Mouse (Mus musculus) neural tube, embryonic 15.5 days (tissue): ENCODE results near the gene Klhl30. TPM values are rescaled to one million over a fixed set of nuclear protein-coding genes. Genes with fewer than 3 reads are reported as not detected.
A peak's percentile ranks its signal among the peaks of the same experiment; 100 is the strongest.

Source experiments
- ATAC-seq: fragments of 200-750 bp; cut with Nextera tagmentation; 2 replicates; pipeline ENCODE4 v1.8.0; 2017; ENCODE audit warnings: mild to moderate bottlenecking, moderate TSS enrichment, moderate library complexity; ENCODE audit not compliant: low FRiP score
- H3K27ac ChIP-seq: fragments of 300-500 bp; sonication (generic); replicated peaks from 2 replicates; pipeline ENCODE4 v1.5.1; 2015; ENCODE audit warnings: mild to moderate bottlenecking, inconsistent platforms
- H3K27me3 ChIP-seq: fragments of 300-500 bp; sonication (generic); replicated peaks from 2 replicates; pipeline ENCODE4 v1.6.1; 2015; ENCODE audit warnings: inconsistent platforms
- H3K36me3 ChIP-seq: fragments of 300-500 bp; sonication (generic); 2 replicates; pipeline ENCODE4 v1.6.1; 2015; ENCODE audit warnings: inconsistent platforms
- H3K4me1 ChIP-seq: fragments of 300-500 bp; sonication (generic); 2 replicates; pipeline ENCODE4 v1.6.1; 2015; ENCODE audit warnings: inconsistent platforms
- H3K4me2 ChIP-seq: fragments of 300-500 bp; sonication (generic); 2 replicates; pipeline ENCODE4 v1.6.1; 2015; ENCODE audit warnings: inconsistent platforms, mild to moderate bottlenecking, moderate library complexity
- H3K4me3 ChIP-seq: fragments of 300-500 bp; sonication (generic); replicated peaks from 2 replicates; pipeline ENCODE4 v1.5.1; 2015; ENCODE audit warnings: mild to moderate bottlenecking, inconsistent platforms
- H3K9ac ChIP-seq: fragments of 300-500 bp; sonication (generic); replicated peaks from 2 replicates; pipeline ENCODE4 v1.6.1; 2015; ENCODE audit warnings: mild to moderate bottlenecking, inconsistent platforms
- H3K9me3 ChIP-seq: fragments of 300-500 bp; sonication (generic); replicated peaks from 2 replicates; pipeline ENCODE4 v1.6.1; 2016; ENCODE audit warnings: inconsistent platforms
- WGBS: fragments of 180-500 bp; shearing (Covaris S2); methylation state at CpG from one replicate; pipeline ENCODE4 v1.1.7; 2015; ENCODE audit warnings: mixed read lengths; 5-methylcytosine and 5-hydroxymethylcytosine counted together
- polyA plus RNA-seq: library from polyadenylated mRNA; unstranded; fragments of >200 nt; fragmentation: Nextera tagmentation; extraction: Ambion mirVana; gene quantifications from 2 replicates; pipeline ENCODE4 v1.2.1, GENCODE M21; 2015

The Klhl30 gene
- polyA plus RNA-seq, 1 experiment from 2014 or later = 0.24 TPM

- Histone ChIP-seq H3K4me1 (no peaks in the 10 kb centered on the region), H3K9me3 (no peaks in the 10 kb centered on the region), H3K9ac (no peak overlapping the region), H3K4me3 (no peak overlapping the region), H3K27me3 (no peaks in the 10 kb centered on the region), H3K27ac (no peak overlapping the region), H3K4me2 (no peak overlapping the region), H3K36me3 (no peaks in the 10 kb centered on the region)
- WGBS = 58% methylated on average over 23 of the region's 23 CpGs
- ATAC-seq = no peak
These were observed 54.8 kb downstream of the Klhl30 start for GRCm38 (mm10) chr1:91405406-91406169.

GRCm38 (mm10) chr1:91407819-91408218 lies 57.0 kb downstream of the Klhl30 start:
- Histone ChIP-seq H3K4me2 (no peak overlapping the region), H3K36me3 (no peaks in the 10 kb centered on the region), H3K4me3 (no peak overlapping the region), H3K4me1 (peaks cover 18% of the 10 kb centered on the region), H3K27me3 (no peaks in the 10 kb centered on the region), H3K9me3 (no peaks in the 10 kb centered on the region), H3K27ac (no peak overlapping the region), H3K9ac (no peak overlapping the region)
- 85% methylated on average over 4 of the region's 4 CpGs for WGBS
- no peak for ATAC-seq

GRCm38 (mm10) chr1:91411631-91412285 lies 60.9 kb downstream of the Klhl30 start:
- no peaks in the 10 kb centered on the region for H3K27me3 ChIP-seq
- 57% methylated on average over 8 of the region's 8 CpGs for WGBS
- H3K9me3 ChIP-seq = no peaks in the 10 kb centered on the region
- H3K4me2 ChIP-seq = peak overlapping the region; percentile 98
- peak overlapping the region; percentile 87 for H3K4me3 ChIP-seq
- H3K36me3 ChIP-seq = peaks cover 4% of the 10 kb centered on the region
- peak overlapping the region; percentile 82 for H3K9ac ChIP-seq
- ATAC-seq = no peak
- peak overlapping the region; percentile 93; the same call in 1 of the 2 replicates for H3K27ac ChIP-seq
- peaks cover 40% of the 10 kb centered on the region for H3K4me1 ChIP-seq

Other genes starting within 250 kb of the Klhl30 start
- 0.28 and 0.75 TPM in 2 replicates for gene Rbm44, start 205.9 kb upstream of the Klhl30 start, polyA plus RNA-seq
- 16.1 and 21.3 TPM in 2 replicates for gene Ramp1, start 171.2 kb upstream of the Klhl30 start, polyA plus RNA-seq
- gene Ube2f, start 100.7 kb upstream of the Klhl30 start, polyA plus RNA-seq = 58.6 and 63.2 TPM in 2 replicates
- 16.3 and 16.6 TPM in 2 replicates for gene Scly, start 52.7 kb upstream of the Klhl30 start, polyA plus RNA-seq
- 0.08 and 0.09 TPM in 2 replicates for gene Espnl, start 28.9 kb upstream of the Klhl30 start, polyA plus RNA-seq
- gene Erfe, start 15.4 kb downstream of the Klhl30 start, polyA plus RNA-seq = 0.06 and 1.2 TPM in 2 replicates
- 144 and 149 TPM in 2 replicates for gene Ilkap, start 47.8 kb downstream of the Klhl30 start, polyA plus RNA-seq
- 114 and 172 TPM in 2 replicates for gene Hes6, start 63.0 kb downstream of the Klhl30 start, polyA plus RNA-seq
- gene Per2, start 108.3 kb downstream of the Klhl30 start, polyA plus RNA-seq = 4.9 and 5.3 TPM in 2 replicates
- 10.0 and 10.3 TPM in 2 replicates for gene Traf3ip1, start 143.6 kb downstream of the Klhl30 start, polyA plus RNA-seq
- gene Asb1, start 189.5 kb downstream of the Klhl30 start, polyA plus RNA-seq = 12.0 and 13.4 TPM in 2 replicates